Mouse (Mus musculus) Muller cell, postnatal 12 days (primary cell): ENCODE results near the gene Acyp2.
"Not testable (repeated sequence)": the region's sequence is repeated elsewhere in the genome, so short reads cannot be mapped to it uniquely, and the experiment has no call there.

ENCODE experiments used
- DNase-seq: peaks from one replicate; pipeline ENCODE4 v3.0.0-alpha.2; 2015; ENCODE audit errors: inconsistent ontology term

The Acyp2 gene

DNA sequence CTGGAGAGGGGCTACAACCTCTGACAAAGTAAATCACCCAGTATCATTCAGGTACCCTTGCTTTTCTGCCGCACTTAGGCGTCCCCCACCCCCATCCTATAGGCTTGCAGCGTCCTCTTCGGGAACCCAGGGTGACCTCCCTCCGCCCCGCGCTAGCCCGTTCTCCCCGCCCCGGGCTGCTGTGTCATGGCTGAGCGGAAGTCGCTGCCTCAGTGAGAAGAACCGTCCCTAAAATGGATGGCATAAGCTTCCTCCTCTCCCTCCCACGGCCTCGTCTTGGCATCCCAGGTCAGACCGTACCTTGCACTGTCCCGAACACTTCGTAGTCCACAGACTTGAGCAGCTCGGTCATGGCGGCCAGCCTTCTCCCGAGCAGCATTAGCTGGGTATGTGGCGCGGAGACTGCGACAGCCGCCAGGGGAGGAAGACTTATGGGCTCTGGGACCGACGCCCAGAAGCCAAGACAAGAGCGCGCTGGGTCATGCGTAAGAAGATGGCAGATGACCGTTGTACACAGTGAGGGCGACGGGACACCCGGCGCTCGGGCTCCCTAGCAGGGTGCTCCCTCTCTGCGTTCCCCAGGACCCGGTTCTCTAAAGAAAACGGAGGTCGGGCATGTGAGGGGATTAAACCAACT, at the start of gene Acyp2:
TSS of gene Acyp2 (minus strand) at position 587 of the 637 bp plus-strand sequence.
- peak; percentile 91 for DNase-seq

DNA sequence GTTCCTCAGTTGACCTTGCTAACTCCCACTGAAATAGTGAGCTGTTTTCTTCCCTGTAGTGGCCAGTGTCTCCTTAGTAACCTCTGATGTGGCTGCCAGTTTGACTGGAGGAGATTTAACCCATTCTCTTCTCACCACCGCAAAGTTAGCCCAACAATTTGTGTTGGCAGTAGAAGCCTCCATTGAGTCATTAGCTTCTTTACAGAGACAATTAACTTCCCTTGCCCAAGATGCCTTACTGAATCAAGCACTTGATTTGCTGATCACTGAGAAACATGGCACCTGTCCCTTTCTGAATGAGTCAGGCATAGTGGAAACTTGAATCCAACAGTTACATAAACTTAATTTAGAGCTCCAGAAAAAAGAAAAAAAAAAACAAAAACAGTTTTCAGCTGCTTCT, 40.0 kb upstream of the Acyp2 start:
- DNase-seq, result peak; percentile 93

DNA sequence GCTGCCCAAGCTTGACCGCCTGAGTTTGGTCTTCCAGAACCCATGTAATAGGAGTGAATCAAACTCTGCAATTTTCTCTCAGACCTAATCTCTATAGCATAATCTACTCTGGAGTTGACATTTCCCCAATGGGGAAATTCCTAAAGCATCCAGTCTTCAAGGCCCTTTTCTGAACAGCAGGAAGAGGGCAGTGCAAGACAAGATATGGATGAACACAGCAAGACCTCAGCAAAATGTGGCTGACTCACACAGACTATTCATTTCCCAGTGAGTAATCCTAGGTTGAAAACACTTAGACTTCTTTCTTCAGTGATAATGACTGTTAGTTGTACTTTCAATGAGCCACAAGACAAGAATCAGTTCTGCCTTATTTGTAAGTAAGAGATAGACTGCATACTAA, 26.7 kb upstream of the Acyp2 start:
- peak; percentile 71 for DNase-seq

- peak; percentile 77 for DNase-seq
Observed at GRCm38 (mm10) chr11:30672719-30673118, 23.3 kb upstream of the Acyp2 start.

GRCm38 (mm10) chr11:30663001-30663400, 13.6 kb upstream of the Acyp2 start:
- DNase-seq, result no peak

- no peak for DNase-seq
Observed at GRCm38 (mm10) chr11:30662591-30662990, 13.2 kb upstream of the Acyp2 start.

- peak; percentile 40 for DNase-seq
Observed at GRCm38 (mm10) chr11:30657069-30657468, 7.7 kb upstream of the Acyp2 start.

GRCm38 (mm10) chr11:30656060-30656459, 6.7 kb upstream of the Acyp2 start:
- no peak for DNase-seq

- DNase-seq, result no peak
Observed at GRCm38 (mm10) chr11:30650416-30650815, 1.0 kb upstream of the Acyp2 start.

DNA sequence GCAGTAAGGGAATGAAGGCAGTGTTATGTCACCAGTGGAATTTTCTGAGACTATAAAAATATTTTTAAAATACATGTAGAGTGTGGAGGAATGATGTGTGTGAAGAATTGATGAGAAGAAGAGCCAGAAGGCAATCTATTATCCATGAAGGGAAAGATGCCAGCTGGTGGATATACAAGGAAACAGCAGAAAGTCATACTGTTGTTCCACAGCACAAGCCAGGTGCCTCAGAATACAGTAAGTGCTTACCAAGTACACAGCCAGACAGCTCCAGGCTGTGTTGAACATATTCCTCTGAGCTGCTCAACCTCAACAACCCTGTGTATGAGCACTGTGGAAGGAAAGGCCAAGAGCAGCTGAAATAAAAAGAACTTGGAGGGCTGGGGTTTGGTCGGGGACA, 13.7 kb downstream of the Acyp2 start:
- no peak for DNase-seq

DNA sequence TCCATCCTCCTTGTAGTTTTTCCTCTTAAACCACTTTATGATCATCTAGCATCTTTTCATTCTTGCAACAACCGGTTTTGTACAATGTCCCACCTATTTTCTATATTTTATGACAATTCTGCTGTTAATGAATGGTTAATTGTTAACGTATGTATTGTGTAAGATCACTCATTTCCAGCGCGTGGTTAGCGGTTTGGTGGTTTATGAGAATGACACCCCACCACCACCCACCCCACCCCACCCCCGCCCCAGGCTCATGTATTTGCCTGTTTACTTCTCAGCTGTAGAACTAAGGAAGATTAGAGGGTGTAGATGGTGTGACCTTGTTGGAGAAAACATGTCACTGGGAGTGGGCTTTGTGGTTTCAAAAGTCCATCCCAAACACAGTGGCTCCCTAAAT, 18.9 kb downstream of the Acyp2 start:
- DNase-seq, result no peak

- DNase-seq, result no peak
Observed at GRCm38 (mm10) chr11:30623218-30623617, 26.2 kb downstream of the Acyp2 start.

- not testable (repeated sequence) for DNase-seq
Observed at GRCm38 (mm10) chr11:30621386-30622363, 27.7 kb downstream of the Acyp2 start.

DNA sequence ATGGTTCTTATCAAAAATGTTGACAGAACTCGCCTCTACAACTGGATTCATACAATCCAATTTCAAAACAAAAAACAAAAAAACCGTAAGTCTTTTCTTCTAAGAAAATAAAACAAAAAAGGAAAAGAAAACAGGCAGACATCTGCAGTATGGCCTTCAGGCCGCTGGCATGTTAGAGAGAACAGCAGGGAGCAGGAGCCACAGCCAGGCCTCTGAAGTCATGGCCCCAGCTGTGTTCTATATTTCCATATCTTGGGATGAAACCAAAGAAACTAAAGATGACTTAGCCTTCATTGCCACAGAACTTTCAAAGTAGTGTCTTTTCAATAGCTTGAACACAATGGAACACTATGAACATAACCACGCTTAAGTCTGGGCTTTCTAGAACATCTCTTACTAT, 31.2 kb downstream of the Acyp2 start:
- DNase-seq, result no peak

DNA sequence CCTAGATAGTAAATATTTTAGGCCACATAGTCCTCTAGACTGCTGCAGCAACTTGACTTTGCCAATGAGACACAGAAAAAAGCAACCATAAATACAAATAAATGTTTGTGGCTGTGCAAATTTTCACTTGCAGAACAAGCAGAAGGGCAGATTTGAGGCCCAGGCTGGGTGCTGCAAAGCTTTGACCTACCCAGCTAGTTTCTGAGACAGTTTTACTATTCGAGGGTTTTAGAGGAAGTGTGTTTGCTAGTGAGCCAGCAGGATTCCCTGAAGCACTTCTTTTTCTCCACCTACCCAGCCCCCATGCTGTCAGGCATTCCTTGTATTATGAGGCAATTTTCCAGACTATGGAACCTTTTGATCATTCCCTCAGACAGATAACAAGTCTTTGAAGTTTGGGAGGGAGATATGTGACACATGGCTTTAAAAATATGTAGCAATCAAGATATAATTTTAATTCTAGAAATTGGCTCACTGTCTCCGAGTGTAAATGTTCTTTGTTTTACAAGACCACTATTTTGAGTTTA, 31.8 kb downstream of the Acyp2 start:
- DNase-seq, result no peak

DNA sequence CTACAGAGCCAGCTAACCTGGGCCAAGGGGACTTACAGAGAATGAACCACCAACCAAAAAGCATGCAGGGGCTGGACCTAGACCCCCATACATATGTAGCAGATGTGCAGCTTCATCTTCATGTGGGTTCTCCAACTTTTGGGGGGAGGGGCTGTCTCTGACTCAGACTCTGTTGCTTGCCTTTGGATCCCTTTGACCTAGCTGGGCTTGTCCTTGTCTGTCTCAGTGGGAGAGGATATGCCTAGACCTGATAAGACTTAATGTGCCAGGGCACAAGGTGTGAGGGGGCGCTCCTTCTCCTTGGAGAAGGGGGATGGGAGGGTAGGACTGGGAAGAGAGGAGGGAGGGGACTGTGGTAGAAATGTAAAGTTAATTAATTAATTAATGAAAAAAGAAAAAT, 33.4 kb downstream of the Acyp2 start:
- DNase-seq, result no peak

DNA sequence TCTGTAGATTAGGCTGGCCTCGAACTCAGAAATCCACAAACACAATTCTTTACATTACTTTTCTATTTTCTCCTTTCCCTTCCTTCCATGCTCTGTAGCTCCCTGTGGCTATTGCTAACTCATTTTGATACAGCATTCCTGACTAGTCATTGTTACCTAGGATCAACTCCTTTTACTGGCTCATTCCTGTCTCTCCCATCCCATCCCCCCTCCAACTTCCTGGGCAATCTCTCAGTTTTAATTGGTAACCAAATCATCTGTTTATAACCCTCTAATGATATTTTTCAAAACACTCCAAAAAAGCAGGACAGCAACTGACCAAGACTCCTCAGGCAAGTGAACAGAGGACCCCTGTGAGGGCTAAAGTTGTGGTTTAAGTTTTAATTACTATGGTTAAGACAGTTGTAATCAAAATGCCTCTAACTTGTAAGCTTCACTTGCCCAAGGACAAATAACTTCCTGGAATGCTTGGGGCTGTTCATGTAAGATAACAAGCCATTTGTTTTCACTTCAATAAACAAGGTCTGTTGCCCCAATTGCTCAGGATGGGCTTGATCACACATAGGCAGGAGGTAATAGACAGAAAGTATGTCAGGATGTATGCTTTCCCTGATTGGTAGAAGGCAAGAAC, 35.4 kb downstream of the Acyp2 start:
- peak; percentile 88 for DNase-seq

DNA sequence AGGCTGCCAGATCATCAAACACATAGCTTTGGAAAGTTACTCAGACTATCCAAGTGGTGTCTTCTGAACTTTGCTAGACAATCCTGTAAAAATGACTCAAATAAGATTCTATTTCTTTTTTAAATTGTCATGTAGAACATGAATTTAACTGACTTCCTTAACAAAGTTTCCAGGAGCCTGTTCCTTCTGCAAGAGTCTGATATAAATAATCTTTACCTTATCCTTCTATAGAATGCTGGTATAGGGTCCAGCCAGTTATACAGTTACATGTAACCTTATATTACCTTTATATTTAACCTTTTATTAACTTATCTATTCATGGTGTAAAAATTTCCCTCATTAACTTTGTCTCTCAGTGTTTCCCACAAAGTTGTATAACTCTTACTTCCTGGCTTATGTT, 36.7 kb downstream of the Acyp2 start:
- no peak for DNase-seq

- no peak for DNase-seq
Observed at GRCm38 (mm10) chr11:30609247-30609646, 40.1 kb downstream of the Acyp2 start.

GRCm38 (mm10) chr11:30607587-30608518, 41.5 kb downstream of the Acyp2 start:
- no peak for DNase-seq

DNA sequence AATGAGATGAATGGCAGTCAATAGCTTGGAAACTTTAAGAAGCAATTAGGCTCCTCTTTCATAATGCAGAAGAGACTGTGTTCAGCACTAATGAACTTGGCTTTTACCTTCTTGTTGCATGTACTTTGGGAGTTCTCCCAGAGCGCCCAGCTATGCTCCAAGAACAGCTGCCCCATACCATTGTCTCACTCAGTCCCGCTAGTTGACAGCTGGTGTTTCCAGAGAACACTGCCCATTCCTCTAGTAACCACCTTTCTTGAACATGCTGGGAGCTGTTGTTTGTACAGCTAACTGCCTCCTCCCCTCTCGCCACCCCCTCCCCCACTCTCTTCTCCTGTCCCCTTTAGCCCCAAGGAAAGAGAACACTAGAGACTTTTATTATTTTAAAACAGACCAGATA, 52.1 kb downstream of the Acyp2 start:
- DNase-seq, result no peak
